Mouse (Mus musculus): ENCODE measurements around the gene Smpdl3a. TPM values are rescaled to one million over a fixed set of nuclear protein-coding genes. Genes with fewer than 3 reads are reported as not detected.

The Smpdl3a gene
- total RNA-seq, 2 experiments from 2014 or later: 269 to 596 TPM

DNA sequence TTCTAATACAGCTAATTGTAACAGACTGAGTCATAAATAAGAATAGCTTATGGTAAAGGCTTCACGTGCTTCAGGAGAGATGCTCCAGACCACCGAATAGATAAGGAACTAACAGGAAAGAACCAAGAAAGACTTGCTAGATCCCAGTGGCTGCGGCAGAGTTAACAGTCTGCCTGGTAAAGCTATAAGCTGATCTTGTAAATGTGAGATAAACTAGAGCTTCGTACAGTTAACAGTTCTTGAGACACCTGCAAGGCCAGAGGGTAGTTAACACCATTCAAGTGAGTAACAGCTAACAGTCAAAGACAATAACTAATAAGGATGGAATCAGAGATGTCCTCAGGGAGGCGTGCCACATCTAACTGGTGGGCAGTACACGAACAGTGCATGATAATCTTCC lies 21.7 kb downstream of the Smpdl3a start:
- ATAC-seq (ENCODE audit: poor library complexity, severe bottlenecking): no peak

DNA sequence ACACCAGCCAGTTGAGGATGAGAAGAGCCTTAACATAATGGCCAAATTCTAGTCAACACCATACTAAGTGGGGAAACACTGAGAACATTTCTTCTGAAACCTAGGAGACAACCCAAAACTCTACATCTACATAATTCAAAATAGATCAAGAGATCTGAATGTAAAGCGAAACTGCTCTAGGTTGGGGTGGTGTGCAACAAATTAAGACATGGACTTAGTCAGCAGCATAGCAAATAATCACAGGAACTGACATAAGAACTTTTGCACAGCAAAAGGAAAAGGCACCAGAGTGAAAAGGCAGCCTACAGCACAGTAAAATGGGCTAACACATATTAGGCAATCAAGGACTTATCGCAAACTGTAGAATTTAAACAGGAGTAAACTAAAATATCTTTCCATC lies 25.1 kb downstream of the Smpdl3a start:
- no peak for ATAC-seq (ENCODE audit: poor library complexity, severe bottlenecking)

DNA sequence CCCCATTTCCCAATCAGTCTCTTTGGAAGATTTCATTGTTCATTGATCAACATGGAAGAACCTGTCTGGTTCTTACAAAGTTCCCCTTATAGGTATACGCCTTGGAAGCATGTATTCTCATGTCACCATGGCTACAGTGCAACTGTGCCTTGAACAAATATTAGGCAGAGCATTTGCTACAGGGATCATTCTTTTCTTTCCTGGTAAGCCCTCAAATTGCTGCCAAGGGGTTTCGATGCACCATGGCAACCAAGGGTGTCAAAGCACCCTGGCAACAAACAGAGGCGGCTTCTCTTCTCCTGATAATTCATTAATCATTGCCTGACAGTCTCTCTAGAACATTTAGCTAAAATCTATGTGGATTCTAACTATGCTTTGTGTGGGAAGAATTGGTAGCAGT lies 28.3 kb downstream of the Smpdl3a start:
- ATAC-seq (ENCODE audit: poor library complexity, severe bottlenecking): no peak

DNA sequence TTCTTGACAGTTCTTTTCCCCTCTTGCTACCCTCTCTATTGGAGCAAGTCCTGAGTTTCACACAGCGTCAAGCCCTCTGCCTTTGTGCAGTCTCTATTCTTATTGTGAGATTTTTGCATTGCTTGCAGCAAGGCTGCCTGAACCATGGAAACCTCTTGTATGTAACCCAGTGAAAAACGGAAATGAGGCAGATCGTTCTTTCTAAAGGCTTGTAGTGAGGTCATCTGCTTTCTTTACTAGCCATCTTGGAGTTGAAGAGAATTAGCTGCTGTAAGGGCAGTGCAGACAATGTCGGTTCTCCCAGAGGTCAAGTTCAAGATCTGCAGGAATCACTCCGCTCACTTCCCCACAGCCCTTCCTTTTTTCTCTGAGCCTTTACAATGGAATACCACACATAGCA lies 34.5 kb downstream of the Smpdl3a start:
- ATAC-seq (ENCODE audit: poor library complexity, severe bottlenecking): no peak

DNA sequence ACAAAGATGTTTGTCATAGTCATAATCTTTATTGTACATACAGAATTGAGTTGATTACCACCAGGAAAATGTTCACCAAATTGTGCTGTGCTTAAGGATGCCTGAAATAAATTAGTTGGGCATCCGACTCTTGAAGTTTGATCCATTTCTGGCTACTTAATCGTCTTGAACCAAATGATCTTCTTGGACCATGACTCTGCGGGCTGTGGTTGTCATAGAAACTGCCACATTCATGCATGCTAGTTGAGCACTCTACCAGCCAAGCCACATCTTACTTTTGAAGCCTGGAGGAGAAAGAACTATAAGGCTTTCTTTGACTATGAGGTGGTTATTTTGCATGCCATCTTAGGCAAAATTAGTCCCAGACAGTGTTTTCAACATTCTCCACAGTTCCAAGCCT lies 35.5 kb downstream of the Smpdl3a start:
- ATAC-seq (ENCODE audit: poor library complexity, severe bottlenecking): no peak

DNA sequence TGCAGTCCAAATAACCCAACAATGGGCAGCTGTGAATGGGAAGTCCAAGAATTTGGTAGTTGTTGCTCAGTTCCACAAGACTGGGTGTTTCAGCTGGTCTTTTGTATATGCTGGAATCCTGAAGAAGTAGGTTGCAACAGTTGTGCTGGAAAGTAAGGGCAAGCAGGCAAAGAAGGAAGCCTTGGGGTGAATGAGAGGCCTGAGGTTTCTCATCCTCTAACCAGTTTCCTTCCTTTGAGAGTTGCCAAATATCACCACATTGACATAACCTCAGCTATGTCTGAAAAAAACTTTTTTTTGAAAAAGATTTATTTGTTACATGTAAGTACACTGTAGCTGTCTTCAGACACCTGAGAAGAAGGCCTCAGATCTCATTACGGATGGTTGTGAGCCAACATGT lies 41.0 kb downstream of the Smpdl3a start:
- peak; percentile 92 for ATAC-seq (ENCODE audit: poor library complexity, severe bottlenecking)

DNA sequence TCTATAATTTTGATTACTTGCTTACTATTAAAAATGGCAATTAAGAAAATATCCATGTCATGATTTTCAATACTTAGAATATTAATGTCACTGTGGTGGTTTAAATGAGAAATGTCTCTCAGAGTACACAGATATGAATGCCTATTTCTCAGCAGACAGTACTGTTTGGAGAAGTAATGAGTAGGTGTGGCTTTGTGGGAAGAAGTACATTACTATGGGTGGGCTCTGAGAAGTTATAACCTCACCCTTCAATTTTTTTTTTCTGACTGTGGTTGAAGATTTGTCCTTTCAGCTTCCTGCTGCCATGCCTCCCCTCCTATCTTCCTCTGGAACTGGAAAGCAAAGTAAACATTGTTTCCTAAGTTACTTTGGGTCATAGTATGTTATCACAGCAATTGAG lies 41.8 kb downstream of the Smpdl3a start:
- peak; percentile 55 for ATAC-seq (ENCODE audit: poor library complexity, severe bottlenecking)

DNA sequence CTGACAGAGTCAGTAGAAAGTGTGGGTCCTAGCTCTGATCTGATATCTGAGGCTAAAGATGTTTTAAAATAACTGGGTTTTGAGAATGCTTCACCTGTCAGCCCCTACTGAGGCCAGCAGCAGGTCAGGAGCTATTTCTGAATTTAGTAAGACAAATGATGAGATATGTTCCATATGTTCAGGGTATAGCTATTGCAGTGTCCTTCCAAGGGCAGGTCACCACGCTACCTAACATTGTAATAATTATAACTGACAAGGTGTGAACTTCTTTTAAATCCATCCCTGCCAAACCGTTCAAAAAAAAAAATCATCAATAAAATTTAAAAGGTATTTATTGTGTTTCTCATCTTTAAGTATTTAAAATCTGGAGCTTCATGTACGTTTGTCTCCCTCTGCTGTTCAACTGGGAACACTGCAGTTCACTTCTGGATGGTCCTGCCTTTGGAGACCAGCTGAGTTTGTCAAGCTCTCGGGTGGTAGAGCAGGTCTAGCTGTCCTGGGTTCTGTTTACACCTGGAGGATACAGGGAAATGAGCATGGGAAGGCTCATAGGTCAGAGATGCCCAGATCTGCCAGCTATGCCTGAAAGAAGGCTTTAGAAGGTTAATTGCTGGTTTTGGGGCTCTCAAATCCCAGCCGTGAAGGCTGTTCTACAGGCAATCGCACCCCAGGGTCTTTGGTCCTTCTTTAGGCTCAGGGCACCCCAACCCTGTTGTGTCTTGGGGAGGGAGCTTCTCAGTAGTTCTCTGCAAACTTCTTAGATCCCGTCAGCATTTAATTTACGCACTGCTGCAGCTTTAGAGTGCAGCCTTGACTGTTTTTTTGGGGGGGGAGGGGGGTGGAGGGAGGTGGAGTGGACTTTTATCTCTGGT lies 47.7 kb downstream of the Smpdl3a start:
- peak; percentile 89 for ATAC-seq (ENCODE audit: poor library complexity, severe bottlenecking)

DNA sequence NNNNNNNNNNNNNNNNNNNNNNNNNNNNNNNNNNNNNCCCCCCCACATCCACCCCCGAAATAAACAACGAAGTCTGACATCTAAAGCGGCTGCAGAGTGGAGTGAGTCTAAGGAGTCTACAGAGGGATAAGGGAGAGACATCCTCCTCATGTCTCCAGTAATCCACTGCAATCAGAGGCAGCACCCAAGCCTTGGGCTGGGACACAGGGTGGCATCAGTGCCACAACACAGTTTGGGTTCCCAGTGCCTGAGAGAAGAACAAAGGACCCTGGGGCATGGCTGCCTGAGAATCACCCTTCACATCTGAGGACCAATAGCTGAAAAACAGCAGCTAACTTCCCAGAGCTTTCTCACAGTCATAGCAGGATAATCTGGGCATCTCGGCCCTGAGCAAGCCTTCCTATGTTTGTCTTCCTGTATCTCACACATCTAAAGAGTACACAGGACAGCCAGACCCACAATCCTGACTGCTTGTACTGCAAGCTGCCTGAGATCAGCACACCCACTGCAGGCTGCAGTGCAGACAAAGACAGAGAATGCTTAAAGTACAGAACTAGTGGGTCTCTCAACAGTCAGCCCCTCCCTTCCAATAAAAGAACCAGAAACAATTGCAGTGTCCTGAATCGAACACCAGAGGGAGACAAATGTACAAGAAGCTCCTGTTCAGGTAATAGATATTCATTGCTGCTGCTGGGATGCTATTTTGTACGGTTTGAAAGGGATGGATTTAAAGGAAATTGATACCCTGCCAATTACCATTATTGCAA lies 54.0 kb downstream of the Smpdl3a start:
- ATAC-seq (ENCODE audit: poor library complexity, severe bottlenecking): peak; percentile 57

Other genes with a start within 250 kb of the Smpdl3a start
- gene Pkib, start 162.4 kb upstream of the Smpdl3a start, total RNA-seq (2015): 30.4 and 36.0 TPM in 2 replicates
- 18.0 and 21.8 TPM in 2 replicates for gene Pkib, start 162.4 kb upstream of the Smpdl3a start, total RNA-seq (2017)
- gene Fabp7, start 9.5 kb upstream of the Smpdl3a start, total RNA-seq (2015): 1.9 and 2.5 TPM in 2 replicates
- gene Fabp7, start 9.5 kb upstream of the Smpdl3a start, total RNA-seq (2017): 2.0 and 2.2 TPM in 2 replicates

Data from megakaryocyte, adult 5-6 weeks (primary cell).